ENCODE assay signal across 10 mouse cellular contexts in the genomic region with DNA sequence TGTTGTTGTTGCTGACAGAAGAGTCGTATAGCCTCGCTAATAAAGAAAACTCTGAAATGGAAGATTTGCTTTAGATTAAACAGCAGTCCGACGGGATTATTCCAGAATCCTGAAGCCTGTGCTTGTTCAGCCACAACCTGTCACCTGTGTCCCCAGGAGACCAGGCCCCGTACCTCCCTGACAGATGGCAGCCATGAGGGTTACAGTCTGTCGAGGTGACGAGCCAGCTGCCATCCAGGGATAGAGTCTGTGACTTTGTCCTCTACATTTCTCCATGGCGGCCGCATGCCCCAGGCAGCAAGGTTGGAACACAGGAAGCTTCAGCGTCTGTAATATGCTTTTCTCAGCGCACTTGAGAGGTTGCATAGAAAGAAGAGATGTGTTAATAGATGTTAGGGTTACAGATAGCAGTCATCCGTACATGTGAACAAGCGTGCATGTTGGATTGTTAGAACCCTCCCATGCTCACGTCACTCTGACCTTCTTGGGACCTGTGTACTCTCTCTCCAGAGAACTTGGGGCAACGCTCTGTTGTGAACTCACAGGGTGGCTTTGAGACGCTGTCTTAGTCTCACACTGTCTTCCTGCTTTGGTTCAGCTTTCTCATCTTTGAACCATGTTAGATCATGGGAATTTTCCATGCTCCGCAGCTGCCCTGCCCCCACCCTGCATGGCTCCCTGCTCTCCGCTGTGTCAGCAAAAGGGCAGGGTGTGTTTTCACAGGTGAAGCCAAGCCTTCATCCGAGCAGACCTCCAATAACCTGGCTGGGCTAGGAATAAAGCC.
DNase-seq lines count a peak whose midpoint lies in the region; ATAC-seq and TF ChIP-seq lines count a peak whose summit lies in the region.
"Had no signal": no experiment of that assay in that cellular context is flagged by ENCODE, and none has a peak within 500 bp of the region (broad histone marks: within the 10 kb centered on the region; RNA-seq: fewer than 3 reads in every experiment).

No protein-coding gene starts in this region.

- no peak overlapping the region for H3K4me3 ChIP-seq in intestine, embryonic 14.5 days (ENCODE audit: low read depth, low read length)
- no peak overlapping the region for H3K4me3 ChIP-seq in intestine, postnatal 0 days (ENCODE audit: low read depth, low read length)
- H3K4me3 ChIP-seq in cerebellum, adult 2 months (replicated peaks; ENCODE audit: insufficient read depth, low read depth, low read length) = peak overlapping the region; percentile 10
- no peak overlapping the region for H3K4me3 ChIP-seq in hindbrain, embryonic 15.5 days
- H3K4me3 ChIP-seq in limb, embryonic 11.5 days (ENCODE audit: low read depth, low read length) = no peak overlapping the region

- H3K4me2 ChIP-seq in intestine, embryonic 14.5 days (ENCODE audit: low read length) = no peak overlapping the region
- H3K4me2 ChIP-seq in intestine, postnatal 0 days (replicated peaks; ENCODE audit: low read depth) = no peak overlapping the region; the same call in 1 of the 2 replicates
- no peak overlapping the region for H3K4me2 ChIP-seq in hindbrain, embryonic 15.5 days
- H3K4me2 ChIP-seq in limb, embryonic 11.5 days (ENCODE audit: low read depth, severe bottlenecking) = no peak overlapping the region

- H3K9ac ChIP-seq in intestine, embryonic 14.5 days (ENCODE audit: low read length) = no peak overlapping the region
- H3K9ac ChIP-seq in intestine, postnatal 0 days (ENCODE audit: low read depth, low read length) = no peak overlapping the region
- no peak overlapping the region for H3K9ac ChIP-seq in hindbrain, embryonic 15.5 days
- no peak overlapping the region for H3K9ac ChIP-seq in limb, embryonic 11.5 days (ENCODE audit: low read length)

- no peaks in the 10 kb centered on the region for H3K9me3 ChIP-seq in intestine, embryonic 14.5 days (ENCODE audit: control insufficient read depth, low read length)
- no peaks in the 10 kb centered on the region for H3K9me3 ChIP-seq in intestine, postnatal 0 days (ENCODE audit: control insufficient read depth)
- H3K9me3 ChIP-seq in hindbrain, embryonic 15.5 days = no peaks in the 10 kb centered on the region
- H3K9me3 ChIP-seq in limb, embryonic 11.5 days (ENCODE audit: control insufficient read depth, low read length) = no peaks in the 10 kb centered on the region
- H3K9me3 ChIP-seq: G1E had no signal

- H3K27ac ChIP-seq in intestine, embryonic 14.5 days (ENCODE audit: low read depth) = no peak overlapping the region
- H3K27ac ChIP-seq in intestine, postnatal 0 days (ENCODE audit: low read depth, low read length) = no peak overlapping the region
- H3K27ac ChIP-seq in cerebellum, adult 2 months (ENCODE audit: insufficient read depth, low read length) = peak overlapping the region; percentile 94
- H3K27ac ChIP-seq in hindbrain, embryonic 15.5 days (replicated peaks) = no peak overlapping the region
- no peak overlapping the region for H3K27ac ChIP-seq in limb, embryonic 11.5 days (replicated peaks; ENCODE audit: low read depth, low read length)

- TF ChIP-seq POLR2A in cerebellum, adult 2 months (IDR thresholded peaks at IDR 0.05; ENCODE audit: borderline replicate concordance, insufficient read depth, low read length) = peak; percentile 16; the same call in 1 of the 2 replicates

- 81% methylated on average over 19 of the region's 19 CpGs for WGBS in intestine, embryonic 14.5 days
- 78% methylated on average over 19 of the region's 19 CpGs for WGBS in intestine, postnatal 0 days
- WGBS in cerebellum, adult 2 months = 9% methylated on average over 19 of the region's 19 CpGs
- WGBS in hindbrain, embryonic 15.5 days = 67% methylated on average over 19 of the region's 19 CpGs
- WGBS in limb, embryonic 11.5 days = 87% methylated on average over 19 of the region's 19 CpGs

- TF ChIP-seq CTCF in intestine, postnatal 0 days (IDR thresholded peaks at IDR 0.05; ENCODE audit: low read depth) = no peak
- TF ChIP-seq CTCF in cerebellum, adult 2 months (IDR thresholded peaks at IDR 0.05; ENCODE audit: borderline replicate concordance, insufficient read depth, low read depth, low read length) = no peak

- H3K4me1 ChIP-seq in intestine, embryonic 14.5 days (replicated peaks; ENCODE audit: control insufficient read depth, insufficient read depth, low read length) = 0 out of 2 replicates have a peak, but pooled peaks cover 3% of the 10 kb centered on the region
- H3K4me1 ChIP-seq in intestine, postnatal 0 days (replicated peaks; ENCODE audit: control insufficient read depth, insufficient read depth, low read length) = no peaks in the 10 kb centered on the region
- H3K4me1 ChIP-seq in cerebellum, adult 2 months (ENCODE audit: control insufficient read depth, insufficient read depth, low read length) = peaks cover 18% of the 10 kb centered on the region
- no peaks in the 10 kb centered on the region for H3K4me1 ChIP-seq in hindbrain, embryonic 15.5 days (replicated peaks)
- no peaks in the 10 kb centered on the region for H3K4me1 ChIP-seq in limb, embryonic 11.5 days (ENCODE audit: control insufficient read depth, insufficient read depth, low read length)

- H3K36me3 ChIP-seq in intestine, embryonic 14.5 days (ENCODE audit: control insufficient read depth, insufficient read depth, low read length) = no peaks in the 10 kb centered on the region
- H3K36me3 ChIP-seq in intestine, postnatal 0 days (ENCODE audit: control insufficient read depth, insufficient read depth) = no peaks in the 10 kb centered on the region; the same call in 1 of the 2 replicates
- no peaks in the 10 kb centered on the region for H3K36me3 ChIP-seq in hindbrain, embryonic 15.5 days
- H3K36me3 ChIP-seq in limb, embryonic 11.5 days (ENCODE audit: control insufficient read depth, insufficient read depth, low read length) = peaks cover 4% of the 10 kb centered on the region

- DNase-seq in intestine, embryonic 14.5 days (ENCODE audit: low spot score) = no peak
- peak; percentile 90 to 93 for DNase-seq in cerebellum, adult 2 months
- no peak for DNase-seq in limb, embryonic 11.5 days (ENCODE audit: low spot score)
- no peak for DNase-seq in c-Kit-positive CD71-positive TER-119-positive erythroid progenitor cells, embryonic 14.5 days (ENCODE audit: low spot score)
- DNase-seq in thymus, postnatal 4 days = no peak
- no peak for DNase-seq in adipocyte (ENCODE audit: low spot score)
- DNase-seq: gastrocnemius, postnatal 10 days had no signal

- 0 out of 2 replicates have a peak, but pooled peaks have one; percentile 12 for ATAC-seq in intestine, embryonic 14.5 days (replicated peaks; ENCODE audit: low FRiP score, low TSS enrichment, low read depth)
- ATAC-seq in intestine, postnatal 0 days = no peak
- ATAC-seq in hindbrain, embryonic 15.5 days (ENCODE audit: low FRiP score, low read depth) = 0 out of 2 replicates have a peak, but pooled peaks have one; percentile 54
- 0 out of 2 replicates have a peak, but pooled peaks have one; percentile 47 for ATAC-seq in limb, embryonic 11.5 days (ENCODE audit: insufficient number of reproducible peaks, low FRiP score, low TSS enrichment, low read depth)

- H3K27me3 ChIP-seq in intestine, embryonic 14.5 days (replicated peaks; ENCODE audit: control insufficient read depth, insufficient read depth, low read length) = no peaks in the 10 kb centered on the region
- H3K27me3 ChIP-seq in intestine, postnatal 0 days (replicated peaks; ENCODE audit: control insufficient read depth, insufficient read depth, low read length) = no peaks in the 10 kb centered on the region
- no peaks in the 10 kb centered on the region for H3K27me3 ChIP-seq in cerebellum, adult 2 months (ENCODE audit: control insufficient read depth, insufficient read depth, low read length)
- no peaks in the 10 kb centered on the region for H3K27me3 ChIP-seq in hindbrain, embryonic 15.5 days
- H3K27me3 ChIP-seq in limb, embryonic 11.5 days (ENCODE audit: control insufficient read depth, insufficient read depth, low read length) = no peaks in the 10 kb centered on the region

Comparison
In these comparisons a context has a peak if more than half of its experiments do, and no peak if none do; other contexts are left out.
1. DNase-seq: peak in cerebellum, adult 2 months (2 of 2); none in intestine, embryonic 14.5 days (single experiment), limb, embryonic 11.5 days (single experiment), c-Kit-positive CD71-positive TER-119-positive erythroid progenitor cells, embryonic 14.5 days (single experiment), thymus, postnatal 4 days (single experiment) and adipocyte (single experiment).